Mouse (Mus musculus) 3134 (cell line): Measurements from ENCODE around the gene Csf2rb2.
"Not testable (repeated sequence)": the region's sequence is repeated elsewhere in the genome, so short reads cannot be mapped to it uniquely, and the experiment has no call there.

Experiments used
- DNase-seq: peaks from one replicate; pipeline ENCODE4 v3.0.0-alpha.2; 2011; ENCODE audit warnings: low spot score; ENCODE audit not compliant: insufficient read length; ENCODE audit errors: extremely low read depth

The Csf2rb2 gene

DNA sequence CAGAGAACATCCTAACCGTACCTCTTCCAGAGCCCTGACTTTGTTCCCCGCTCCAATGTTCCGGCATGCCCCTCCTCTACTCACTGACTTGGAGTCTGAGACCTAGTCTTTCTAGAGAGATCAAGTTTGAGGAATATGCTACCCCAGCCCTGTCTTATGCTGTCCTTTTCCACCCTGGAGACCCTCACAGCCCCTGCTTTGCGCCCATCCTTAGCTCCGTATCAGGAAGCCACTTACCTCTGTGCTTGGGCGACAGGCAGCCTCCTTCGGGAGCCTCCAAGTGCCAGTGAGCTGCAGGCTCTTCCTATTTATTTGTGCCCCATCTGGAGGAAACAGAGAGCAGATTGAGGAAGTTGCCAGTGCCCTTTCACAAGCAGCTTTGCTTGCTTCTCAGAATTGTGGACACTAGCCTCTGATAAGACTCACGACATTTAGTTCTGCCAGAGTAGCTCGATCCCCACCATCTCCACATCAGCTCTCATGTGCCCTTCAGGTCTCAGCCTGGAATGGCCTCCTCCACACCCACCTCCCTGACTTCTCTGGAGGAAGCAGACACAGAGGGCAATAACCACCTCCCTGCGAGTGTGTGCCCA is at the start of gene Csf2rb2:
TSS of gene Csf2rb2 (minus strand) at position 381 of the 593 bp plus-strand sequence.
- DNase-seq, result no peak

- no peak for DNase-seq
These were observed 49.4 kb upstream of the Csf2rb2 start for GRCm38 (mm10) chr15:78354958-78355357.

- no peak for DNase-seq
These were observed 46.2 kb upstream of the Csf2rb2 start for GRCm38 (mm10) chr15:78351586-78352165.

GRCm38 (mm10) chr15:78344567-78344966 is 39.0 kb upstream of the Csf2rb2 start:
- DNase-seq, result no peak

- no peak for DNase-seq
These were observed 38.2 kb upstream of the Csf2rb2 start for GRCm38 (mm10) chr15:78343683-78344082.

DNA sequence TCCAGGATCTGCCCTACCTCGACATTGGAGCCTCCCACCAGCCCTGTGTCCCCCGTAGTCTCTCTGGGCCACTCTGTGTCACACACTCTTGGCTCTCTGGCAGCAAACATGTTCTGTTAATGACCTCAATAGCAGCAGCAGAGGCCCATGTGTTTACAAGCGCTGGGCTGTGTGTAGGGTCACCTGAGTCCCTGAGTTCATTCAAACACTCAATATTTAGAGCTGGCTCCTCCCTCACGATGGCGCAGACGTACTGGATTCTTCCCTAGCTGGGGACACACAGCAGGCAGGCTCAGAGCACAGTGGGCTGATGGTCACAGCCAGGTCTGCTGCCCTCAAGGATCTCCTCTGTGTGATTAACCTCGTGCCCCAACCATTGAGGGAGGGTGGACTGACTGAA is 35.4 kb upstream of the Csf2rb2 start:
- DNase-seq, result not testable (repeated sequence)

- DNase-seq, result peak; percentile 30
These were observed 34.3 kb upstream of the Csf2rb2 start for GRCm38 (mm10) chr15:78339627-78340423.

DNA sequence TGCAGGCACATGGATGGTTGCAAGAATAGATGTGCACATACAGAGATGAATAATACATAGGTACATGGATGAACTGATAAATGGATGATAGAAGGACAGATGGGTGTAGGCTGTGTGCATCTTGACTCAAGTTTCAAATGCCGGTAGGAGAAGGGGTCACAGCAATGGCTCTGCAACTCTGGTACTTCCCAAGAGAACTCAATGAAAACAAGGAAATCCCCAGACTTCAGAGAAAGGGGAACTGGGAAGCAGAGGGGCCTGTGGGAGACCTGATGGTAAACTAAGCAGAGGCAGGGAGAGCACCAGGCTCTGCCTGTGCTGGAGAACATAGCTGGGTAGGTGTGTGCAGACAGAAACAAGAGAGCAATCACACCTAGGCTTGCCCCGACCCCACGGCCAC is 28.9 kb upstream of the Csf2rb2 start:
- DNase-seq, result no peak

DNA sequence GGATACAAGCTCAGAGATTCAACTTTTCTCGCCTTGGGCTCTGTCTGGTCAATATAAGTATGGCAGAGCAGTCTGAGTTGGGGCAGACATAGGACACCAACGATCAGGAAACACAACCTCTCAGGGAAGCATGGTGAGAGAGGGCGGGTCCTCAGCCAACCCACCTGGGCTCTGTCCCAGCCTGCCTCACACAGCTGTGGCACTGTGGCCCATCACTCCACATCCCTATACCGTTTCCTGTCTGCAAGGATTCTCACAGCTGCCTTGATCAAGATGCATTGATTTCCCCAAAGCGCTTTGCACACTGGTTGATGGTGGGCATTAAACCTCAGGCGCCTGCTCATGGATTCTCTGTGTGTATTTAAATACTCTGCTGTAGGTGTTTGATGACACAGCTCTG is 27.5 kb upstream of the Csf2rb2 start:
- no peak for DNase-seq

DNA sequence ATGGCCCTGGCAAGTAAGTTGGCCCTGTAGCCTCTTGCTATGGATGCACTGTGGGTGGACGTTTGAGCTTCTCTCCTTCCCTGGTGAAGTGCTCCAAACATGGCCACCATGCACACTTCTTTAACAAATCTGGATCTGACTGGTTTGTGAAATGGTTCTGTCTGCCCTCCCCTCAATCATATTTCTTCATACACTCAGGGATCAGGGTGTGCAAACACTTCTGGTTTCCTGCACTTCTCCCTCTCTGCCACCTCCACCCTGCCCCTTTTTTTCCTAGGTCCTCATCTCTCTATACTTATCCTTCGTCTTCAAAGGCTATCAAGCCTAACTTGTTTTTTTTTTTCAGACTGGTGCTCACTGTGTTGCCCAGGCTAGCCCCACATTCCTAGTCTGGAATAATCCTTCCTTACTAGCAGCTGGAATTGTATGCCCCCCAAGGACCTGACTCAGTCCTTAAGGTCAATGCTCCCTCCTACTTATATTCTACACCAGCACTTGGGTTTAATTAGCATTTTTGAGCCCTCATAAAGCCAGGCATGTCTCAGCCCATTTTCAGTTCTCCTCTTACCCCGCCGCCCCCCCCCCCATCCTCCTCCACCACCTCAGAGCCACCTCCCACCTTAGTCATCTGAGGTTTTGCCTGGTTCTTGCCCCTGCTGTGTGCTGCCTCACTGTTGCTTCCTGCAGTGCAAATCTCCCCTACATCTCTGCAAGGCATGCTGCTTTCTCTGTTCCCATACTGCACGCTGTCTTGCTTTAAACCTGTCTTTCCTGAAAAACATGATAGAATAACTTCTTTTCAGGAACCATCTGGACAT is 26.2 kb upstream of the Csf2rb2 start:
- no peak for DNase-seq

DNA sequence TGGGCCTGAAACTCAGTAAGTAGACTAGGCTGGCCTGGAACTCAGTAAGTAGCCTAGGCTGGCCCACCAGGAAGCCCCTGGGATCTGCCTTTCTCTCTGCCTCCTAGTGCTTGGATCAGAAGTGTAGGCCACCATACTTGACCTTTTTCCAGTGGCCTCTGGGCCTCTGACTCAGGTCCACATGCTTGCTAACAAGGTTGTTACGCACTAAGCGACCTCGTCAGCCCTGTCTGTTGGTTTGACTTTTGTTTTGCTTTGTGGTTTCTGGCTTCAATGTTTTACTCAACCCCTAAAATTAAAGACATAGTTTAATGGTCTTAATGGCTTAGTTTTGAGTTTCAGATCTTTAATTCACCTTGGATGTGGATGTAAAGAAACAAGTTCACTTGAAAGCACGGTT is 25.2 kb upstream of the Csf2rb2 start:
- DNase-seq, result peak; percentile 25

- not testable (repeated sequence) for DNase-seq
These were observed 24.5 kb upstream of the Csf2rb2 start for GRCm38 (mm10) chr15:78329972-78330371.

DNA sequence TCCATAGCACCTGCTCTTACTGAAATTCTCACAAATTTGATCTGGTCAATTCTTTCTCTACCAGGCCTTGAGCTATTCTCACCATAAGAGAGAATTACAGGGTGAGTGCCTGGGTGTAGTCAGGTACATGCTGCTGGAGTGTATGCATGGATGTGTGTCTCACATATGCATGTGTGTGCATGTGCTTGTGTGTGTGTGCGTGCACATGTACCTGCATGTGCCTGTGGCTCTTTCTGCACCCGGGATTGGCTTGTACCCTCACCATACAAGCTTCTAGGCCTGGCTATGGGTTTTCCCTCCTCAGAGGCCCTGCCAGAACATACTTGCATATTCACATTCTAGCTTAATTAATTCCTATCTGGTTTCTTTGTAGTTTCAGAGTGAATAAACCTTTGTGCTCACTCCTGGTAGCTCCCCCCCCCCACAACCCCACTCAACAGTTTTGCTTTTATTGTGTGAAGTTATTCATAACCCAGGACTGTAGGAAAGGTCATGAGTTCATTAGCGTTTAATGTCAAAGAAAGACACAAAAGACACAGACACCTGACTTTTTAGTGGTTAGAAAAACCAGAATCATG is 23.1 kb upstream of the Csf2rb2 start:
- DNase-seq, result no peak

DNA sequence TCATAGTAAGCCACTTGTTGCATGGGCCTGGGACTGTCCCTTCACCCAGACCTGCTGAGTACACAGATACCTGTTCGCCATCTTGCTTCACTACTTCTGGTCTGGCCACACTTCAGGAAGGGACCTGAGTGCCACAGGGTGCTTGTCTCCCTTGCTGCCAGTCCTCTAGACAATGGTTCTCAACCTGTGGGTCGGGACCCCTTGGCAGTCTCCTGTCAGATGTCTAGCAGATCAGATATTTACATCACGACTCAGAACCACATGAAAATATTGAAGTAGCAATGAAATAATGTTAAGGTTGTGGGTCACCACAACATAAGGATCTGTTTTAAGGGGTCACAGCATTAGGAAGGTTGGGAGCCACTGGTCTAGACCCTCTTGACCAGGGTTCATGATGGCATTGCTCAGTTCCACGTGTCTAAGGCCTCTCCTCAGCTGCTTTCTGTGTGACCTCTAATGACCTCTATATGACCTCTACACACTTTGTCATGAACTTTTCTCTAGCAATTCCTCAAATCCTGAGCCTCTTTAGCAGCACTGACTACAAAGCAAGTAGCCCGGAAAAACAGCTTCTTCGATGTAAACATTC is 22.3 kb upstream of the Csf2rb2 start:
- DNase-seq, result not testable (repeated sequence)

GRCm38 (mm10) chr15:78326747-78327146 is 21.2 kb upstream of the Csf2rb2 start:
- DNase-seq, result no peak

GRCm38 (mm10) chr15:78325671-78326339 is 20.3 kb upstream of the Csf2rb2 start, which contains the start of gene Csf2rb:
Csf2rb (plus strand) TSS chr15:78325752.
- DNase-seq, result no peak

DNA sequence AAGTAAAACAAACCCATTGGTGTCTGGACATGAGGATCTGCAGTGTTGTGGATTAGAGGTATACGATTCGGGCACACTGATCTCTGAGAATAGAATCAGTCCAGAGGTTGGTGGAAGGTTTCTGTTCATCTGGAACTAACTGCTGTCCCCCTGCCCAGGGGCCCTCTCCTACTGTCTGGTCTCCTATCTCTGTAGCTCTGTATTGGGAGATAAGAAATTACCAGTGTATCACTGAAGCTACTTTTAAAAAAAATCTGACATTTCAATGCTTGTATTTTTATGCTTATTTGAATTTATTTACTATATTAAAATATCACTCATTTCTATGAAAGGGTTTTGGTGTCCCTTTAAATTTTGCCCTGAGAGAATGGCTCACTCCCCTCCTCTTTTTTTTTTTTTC is 18.8 kb upstream of the Csf2rb2 start:
- DNase-seq, result no peak

DNA sequence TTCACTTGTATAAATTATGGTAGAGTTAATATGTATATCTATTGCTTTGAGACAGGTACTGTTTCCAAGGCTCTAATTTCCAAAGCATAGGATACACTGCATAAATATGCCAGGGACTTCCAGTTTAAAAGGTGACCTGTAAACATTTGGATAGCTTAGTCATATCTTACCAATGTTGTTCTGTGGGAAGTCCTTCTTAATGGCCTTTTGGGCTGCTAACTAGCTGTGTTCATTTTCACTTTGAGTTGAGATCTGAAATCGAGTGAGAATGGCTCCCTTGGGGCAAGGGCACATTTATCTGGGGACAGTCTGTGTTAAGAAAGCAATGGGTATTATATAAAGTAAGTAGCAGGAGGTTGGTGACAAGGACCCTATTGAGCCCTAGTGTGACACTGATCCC is 17.8 kb upstream of the Csf2rb2 start:
- no peak for DNase-seq

GRCm38 (mm10) chr15:78320825-78321496 is 15.4 kb upstream of the Csf2rb2 start:
- peak; percentile 60 for DNase-seq
